Mouse (Mus musculus) subcutaneous adipose tissue, adult 2 months (tissue): ENCODE measurements around the gene Olfr467. TPM values are rescaled to one million over a fixed set of nuclear protein-coding genes. Genes with fewer than 3 reads are reported as not detected.

Experiments used
- polyA plus RNA-seq: library from polyadenylated mRNA; depleted of rRNA; stranded (reverse); fragments of >200 nt; gene quantifications from 2 replicates; pipeline ENCODE4 v1.2.3, GENCODE M21; 2012; ENCODE audit warnings: low replicate concordance; rRNA removed

The Olfr467 gene
- not detected in 2 replicates for polyA plus RNA-seq

DNA sequence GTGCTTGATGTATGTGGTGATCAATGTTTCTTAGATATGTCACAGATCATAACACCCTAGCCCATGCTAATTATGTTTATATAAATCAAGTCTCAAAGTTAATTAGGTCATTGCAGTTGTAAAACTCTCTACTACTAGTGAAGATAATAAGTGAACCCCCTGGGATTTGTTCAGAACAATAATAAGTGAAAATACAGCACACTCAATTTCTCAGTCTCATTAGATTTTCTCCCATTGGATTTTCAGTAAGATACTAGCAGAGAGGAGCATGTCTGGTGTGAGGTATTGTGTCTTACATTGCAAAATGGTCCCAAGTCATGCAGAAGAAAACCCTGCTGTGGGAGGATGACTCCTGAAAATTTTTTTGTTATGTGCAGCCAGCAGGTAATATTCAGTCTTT, at the start of gene Olfr467:
TSS of gene Olfr467 (plus strand) at position 301 of the 400 bp plus-strand sequence.

DNA sequence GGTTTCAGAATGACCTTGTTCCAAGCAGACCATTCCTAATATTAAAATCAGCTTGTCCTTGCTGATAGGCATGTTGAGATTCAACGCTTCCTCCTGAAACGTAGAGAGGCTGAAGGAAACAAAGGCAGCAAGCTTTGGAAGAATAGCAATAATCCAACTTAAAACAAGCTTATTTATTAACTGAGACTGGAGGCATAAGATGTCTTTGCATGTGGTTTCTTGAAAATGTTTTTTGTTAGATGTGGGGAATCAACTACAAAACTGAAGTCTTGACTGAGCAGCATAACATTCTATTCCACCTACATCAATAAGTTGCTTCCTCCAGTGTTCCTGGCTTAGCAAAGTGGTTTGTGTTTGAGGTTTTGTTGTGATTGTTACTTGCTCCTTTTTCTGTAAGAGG, 11.0 kb upstream of the Olfr467 start, which contains the start of gene Ovch2:
TSS of gene Ovch2 (minus strand) at position 101 of the 400 bp plus-strand sequence.

DNA sequence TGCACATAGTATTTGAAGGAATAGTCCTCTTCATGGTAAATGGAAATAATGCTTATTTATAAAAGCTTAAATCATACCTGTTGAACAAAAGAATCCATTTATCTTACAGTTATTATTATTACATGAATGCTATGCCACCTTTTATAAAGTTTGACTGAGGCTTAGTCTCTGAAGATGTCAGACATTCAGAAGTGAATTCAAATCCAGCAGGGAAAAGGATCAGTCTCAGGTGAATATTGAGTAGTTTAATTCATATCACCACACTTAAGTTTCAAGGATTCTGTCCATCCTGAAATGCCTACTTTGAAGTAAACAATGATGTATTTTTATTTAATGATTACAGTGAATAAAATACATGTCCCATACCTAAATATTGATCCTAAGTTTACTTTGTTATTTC, 13.4 kb downstream of the Olfr467 start, which contains the start of gene Olfr469:
TSS of gene Olfr469 (minus strand) at position 101 of the 400 bp plus-strand sequence.

GRCm38 (mm10) chr7:107847390-107847789, 35.3 kb downstream of the Olfr467 start, which contains the start of gene Olfr470:
Gene Olfr470, minus strand, starts transcription at chr7:107847490.

Other genes starting within 250 kb of the Olfr467 start
- 22.1 and 47.6 TPM in 2 replicates for gene Olfml1, start 244.8 kb upstream of the Olfr467 start, polyA plus RNA-seq
- gene Ppfibp2, start 217.1 kb upstream of the Olfr467 start, polyA plus RNA-seq = 6.8 and 10.5 TPM in 2 replicates
- gene 5330417H12Rik, start 187.1 kb upstream of the Olfr467 start, polyA plus RNA-seq = not detected in 2 replicates
- gene Cyb5r2, start 54.2 kb upstream of the Olfr467 start, polyA plus RNA-seq = 0.17 and 0.76 TPM in 2 replicates
- 0.33 TPM in 1 of 2 replicates, not detected in the other for gene Ovch2, start 11.1 kb upstream of the Olfr467 start, polyA plus RNA-seq
- not detected in 2 replicates for gene Olfr469, start 13.3 kb downstream of the Olfr467 start, polyA plus RNA-seq
- not detected in 2 replicates for gene Olfr470, start 35.2 kb downstream of the Olfr467 start, polyA plus RNA-seq
- not detected in 2 replicates for gene Olfr472, start 85.6 kb downstream of the Olfr467 start, polyA plus RNA-seq
- gene Olfr473, start 118.2 kb downstream of the Olfr467 start, polyA plus RNA-seq = not detected in 2 replicates
- gene Olfr474, start 142.4 kb downstream of the Olfr467 start, polyA plus RNA-seq = not detected in 2 replicates
- gene Olfr476, start 152.5 kb downstream of the Olfr467 start, polyA plus RNA-seq = not detected in 2 replicates
- gene Olfr477, start 174.4 kb downstream of the Olfr467 start, polyA plus RNA-seq = not detected in 2 replicates
- not detected in 2 replicates for gene Olfr478, start 221.7 kb downstream of the Olfr467 start, polyA plus RNA-seq
- not detected in 2 replicates for gene Olfr479, start 238.4 kb downstream of the Olfr467 start, polyA plus RNA-seq